Mouse (Mus musculus): ENCODE measurements around the gene Gss.
"Not testable (repeated sequence)": the region's sequence is repeated elsewhere in the genome, so short reads cannot be mapped to it uniquely, and the experiment has no call there.

Gss gene

DNA sequence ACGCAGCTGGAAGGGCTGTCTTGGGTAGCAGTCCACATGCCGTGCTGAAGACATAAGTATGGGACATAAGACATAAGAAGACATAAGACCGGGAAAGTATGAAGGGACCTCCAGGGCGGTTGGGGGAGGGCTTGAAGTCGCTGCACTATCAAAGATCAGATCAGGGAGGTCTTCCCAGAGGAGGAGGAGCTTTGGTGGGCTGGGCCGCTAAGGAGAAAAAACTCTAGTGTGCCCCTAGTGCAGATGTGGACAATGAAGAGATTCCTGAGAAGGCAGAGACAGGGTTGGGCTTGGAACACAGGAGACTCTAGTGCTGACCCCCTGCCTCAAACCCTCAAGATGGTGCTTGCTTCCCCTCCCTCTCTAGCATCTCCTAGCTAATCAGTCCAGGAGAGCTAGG is 24.4 kb upstream of the Gss start:
- DNase-seq (ENCODE audit: low read depth, low spot score) = no peak

GRCm38 (mm10) chr2:155613953-155614352 is 21.3 kb upstream of the Gss start:
- DNase-seq (ENCODE audit: low read depth, low spot score) = no peak

- no peak for DNase-seq (ENCODE audit: low read depth, low spot score)
Measured at GRCm38 (mm10) chr2:155613326-155613755, 20.7 kb upstream of the Gss start.

DNA sequence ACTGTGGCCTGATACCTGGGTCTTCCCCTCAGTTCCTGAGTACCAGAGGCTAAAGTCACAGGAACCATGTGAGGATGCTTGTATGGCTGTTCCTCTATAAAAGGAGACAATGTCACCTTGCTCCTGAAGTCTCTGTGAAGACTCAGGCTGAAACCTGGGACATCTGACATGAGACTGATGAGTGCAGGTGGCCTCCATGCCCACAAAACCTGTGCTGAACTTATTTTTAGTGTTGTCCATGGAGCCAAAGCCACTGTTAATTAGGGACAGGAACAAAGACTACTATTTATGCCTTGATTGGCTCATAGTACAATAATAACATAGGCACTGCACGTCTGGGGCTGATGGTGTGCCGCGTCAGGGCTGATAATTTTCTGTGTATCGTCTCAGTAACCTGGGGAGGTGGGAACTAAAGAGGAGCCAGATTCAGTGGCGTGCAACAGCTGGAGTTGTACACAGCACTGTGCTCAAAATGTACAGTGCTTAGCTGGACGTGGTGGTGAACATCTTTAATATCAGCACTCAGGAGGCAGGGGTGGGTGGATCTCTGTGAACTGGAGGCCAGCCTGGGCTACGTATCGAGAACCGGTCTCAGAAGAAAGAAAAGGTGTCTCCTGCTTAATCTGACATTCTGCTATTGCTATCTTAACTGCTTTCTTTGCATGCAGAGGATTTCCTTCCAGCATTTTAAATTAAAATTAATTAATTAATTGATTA is 19.4 kb upstream of the Gss start:
- no peak for DNase-seq (ENCODE audit: low read depth, low spot score)

- DNase-seq (ENCODE audit: low read depth, low spot score) = no peak
Measured at GRCm38 (mm10) chr2:155610978-155611377, 18.4 kb upstream of the Gss start, which contains the start of gene Myh7b. Gene Myh7b (plus strand): TSS chr2:155611212.

- no peak for DNase-seq (ENCODE audit: low read depth, low spot score)
Measured at GRCm38 (mm10) chr2:155606360-155606759, 13.8 kb upstream of the Gss start.

- DNase-seq (ENCODE audit: low read depth, low spot score) = not testable (repeated sequence)
Measured at GRCm38 (mm10) chr2:155605236-155605589, 12.6 kb upstream of the Gss start.

DNA sequence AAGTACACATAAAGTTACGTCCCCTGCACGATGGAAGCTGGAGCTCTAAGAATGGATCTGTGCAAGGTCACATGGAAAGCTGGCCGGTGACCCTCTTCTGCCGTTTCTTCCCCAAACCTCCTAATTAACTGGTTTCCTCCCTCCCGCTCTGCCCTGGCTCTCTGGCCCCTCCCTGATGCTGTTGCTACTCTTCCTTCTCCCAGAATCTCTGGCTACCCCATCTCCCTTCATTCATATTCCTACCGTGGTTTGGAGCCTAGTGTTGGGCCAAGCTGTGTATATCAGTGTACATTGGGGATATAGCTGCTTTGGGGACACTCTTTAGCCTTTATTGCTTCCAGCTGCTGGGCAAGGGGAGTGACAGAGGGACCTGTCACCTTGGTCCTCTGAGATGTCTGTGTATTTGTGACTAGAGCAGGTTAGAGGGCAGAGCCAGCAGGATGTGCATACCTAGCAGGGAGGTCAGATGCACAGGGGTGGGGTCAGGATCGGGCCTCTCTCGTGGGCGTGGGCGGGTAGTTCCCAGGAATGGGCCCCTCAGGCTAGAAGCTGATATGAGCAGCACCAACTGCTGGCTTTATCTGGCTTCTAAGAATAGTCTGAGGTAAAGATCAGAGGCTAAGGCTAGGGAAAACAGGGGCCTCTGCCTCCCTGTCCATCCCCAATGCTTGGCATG is 12.1 kb upstream of the Gss start:
- no peak for DNase-seq (ENCODE audit: low read depth, low spot score)

DNA sequence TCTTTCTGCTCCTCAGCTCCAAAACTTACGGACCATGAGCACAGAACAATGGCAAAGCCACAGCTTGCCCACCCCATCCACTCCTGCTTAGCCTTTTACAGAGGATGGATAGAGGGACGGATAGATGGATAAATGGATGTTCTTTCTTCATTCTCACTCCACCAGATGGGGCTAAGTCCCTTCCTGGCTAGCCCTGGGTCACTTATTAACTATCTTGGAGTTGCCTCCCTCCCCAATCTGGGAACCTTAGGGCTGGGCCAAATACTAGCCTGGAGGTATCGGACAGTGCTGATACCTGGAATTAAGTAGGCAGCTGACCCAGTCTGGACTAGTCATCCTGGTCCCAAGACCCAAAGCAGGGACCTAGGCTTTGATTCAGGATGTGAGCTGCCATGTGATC is 11.1 kb upstream of the Gss start:
- DNase-seq (ENCODE audit: low read depth, low spot score) = no peak

DNA sequence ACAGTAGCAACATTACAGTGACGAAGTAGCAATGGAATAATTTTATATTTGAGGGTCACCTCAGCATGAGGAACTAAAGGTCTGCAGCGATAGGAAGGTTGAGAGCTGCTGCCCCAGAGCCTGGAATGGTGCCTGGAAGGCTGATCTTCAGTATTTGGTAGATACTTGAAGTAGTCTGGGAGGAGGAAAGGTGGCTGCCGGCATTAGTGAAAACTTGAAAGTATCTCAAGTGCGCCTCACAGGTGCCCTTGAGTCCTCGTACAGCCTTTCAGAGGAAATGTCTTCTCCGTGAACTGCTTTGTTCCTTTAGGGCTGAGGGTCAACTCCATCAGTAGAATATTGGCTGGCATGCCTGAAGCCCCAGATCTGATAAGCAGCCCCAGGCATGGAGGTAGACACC is 2.9 kb upstream of the Gss start:
- DNase-seq (ENCODE audit: low read depth, low spot score) = no peak

- DNase-seq (ENCODE audit: low read depth, low spot score) = no peak
Measured at GRCm38 (mm10) chr2:155592854-155593283, 259 bp upstream of the Gss start.

- no peak for DNase-seq (ENCODE audit: low read depth, low spot score)
Measured at GRCm38 (mm10) chr2:155591676-155592075, 934 bp downstream of the Gss start.

DNA sequence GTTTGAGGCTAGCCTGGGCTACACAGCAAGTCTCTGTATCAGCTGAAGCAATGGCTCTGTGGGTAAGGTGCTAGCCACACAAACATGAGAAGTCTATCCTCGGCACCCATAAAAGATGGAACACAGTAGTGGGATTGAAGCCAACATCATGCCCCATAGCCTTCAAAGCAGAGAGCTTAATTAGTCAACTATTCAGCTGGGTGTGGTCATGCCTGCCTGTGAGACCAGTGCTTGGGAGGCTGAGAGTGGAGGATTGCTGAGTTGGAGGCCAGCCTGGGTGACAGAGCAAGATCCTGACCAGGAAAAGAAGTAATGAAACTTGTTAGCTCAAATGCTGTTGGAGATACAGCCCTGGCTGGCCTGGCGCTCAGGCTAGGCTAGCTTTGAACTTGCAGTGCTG is 1.7 kb downstream of the Gss start:
- DNase-seq (ENCODE audit: low read depth, low spot score) = no peak

DNA sequence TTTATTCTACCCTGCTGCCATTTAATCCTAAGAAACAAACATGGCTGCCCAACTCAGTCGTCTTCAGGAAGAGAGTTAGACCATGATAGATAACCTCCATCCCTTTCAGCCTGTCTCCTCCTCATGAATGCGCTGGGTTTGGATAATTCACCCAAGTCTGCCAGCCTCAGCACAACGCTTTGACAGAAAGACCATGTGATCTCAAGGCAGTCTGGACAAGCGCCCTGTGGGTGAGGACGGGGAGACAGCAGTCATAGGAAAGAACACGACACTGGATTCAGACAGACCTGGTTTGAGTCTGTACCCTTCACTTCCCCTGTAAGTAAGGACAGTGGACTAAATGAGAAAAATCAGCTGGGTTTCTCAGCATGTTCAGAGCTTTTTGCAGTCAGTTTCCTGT is 3.1 kb downstream of the Gss start:
- no peak for DNase-seq (ENCODE audit: low read depth, low spot score)

DNA sequence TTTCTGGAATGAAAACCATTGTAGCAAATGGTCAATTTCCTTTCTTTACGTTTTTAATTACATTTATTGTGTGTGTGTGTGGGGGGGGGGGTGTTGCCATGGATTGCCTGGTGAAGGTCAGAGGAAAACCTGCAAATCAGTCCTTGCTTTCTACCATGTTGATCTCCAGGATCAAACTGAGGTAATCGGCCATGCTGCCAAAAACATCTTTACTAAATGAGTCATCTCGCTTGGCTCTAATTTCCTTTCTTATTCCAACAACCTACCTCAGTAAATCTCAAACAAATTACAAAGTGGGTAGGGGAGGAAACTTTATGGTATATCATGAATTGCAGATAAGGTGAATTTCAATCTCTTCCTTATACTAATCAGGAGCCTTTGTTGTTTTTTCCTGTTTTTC is 4.5 kb downstream of the Gss start:
- no peak for DNase-seq (ENCODE audit: low read depth, low spot score)

DNA sequence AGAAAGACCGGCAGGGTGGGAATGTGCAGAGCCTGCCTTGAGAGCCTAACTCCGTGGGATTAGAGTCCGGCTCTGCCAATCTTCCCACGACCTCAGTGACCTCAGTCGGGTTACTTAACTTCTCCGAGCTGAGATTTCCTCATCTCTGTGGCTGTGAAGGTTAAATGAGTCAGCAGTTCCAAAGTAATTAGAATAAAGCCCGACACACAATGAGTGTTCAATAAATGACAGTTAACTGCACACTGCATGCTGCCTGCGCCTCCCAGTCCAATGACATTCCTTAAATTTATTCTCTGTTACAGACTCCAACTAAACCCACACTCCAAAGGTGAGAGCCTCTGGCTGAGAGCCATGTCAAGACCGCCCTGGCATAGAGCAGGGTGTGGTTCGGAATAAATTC is 7.1 kb downstream of the Gss start:
- DNase-seq (ENCODE audit: low read depth, low spot score) = no peak

DNA sequence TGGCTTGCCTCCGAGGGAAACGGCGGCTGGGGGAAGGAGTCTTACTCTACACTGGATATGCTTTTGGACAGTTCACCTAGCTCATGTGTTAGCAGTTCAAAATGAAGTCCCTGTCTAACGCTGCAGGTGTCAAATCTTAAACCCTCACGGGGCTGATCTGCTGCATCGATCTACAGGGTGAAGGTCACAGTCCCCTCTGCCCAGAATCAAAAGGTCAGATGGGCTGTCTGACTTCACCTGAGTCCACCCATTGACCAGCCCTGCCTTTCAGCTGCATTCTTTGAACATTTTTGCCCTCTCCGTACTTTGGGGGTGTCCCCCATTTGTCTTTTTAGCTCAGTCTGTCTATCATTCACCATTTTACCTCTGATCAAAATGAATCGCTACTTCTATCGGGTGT is 7.5 kb downstream of the Gss start:
- no peak for DNase-seq (ENCODE audit: low read depth, low spot score)

DNA sequence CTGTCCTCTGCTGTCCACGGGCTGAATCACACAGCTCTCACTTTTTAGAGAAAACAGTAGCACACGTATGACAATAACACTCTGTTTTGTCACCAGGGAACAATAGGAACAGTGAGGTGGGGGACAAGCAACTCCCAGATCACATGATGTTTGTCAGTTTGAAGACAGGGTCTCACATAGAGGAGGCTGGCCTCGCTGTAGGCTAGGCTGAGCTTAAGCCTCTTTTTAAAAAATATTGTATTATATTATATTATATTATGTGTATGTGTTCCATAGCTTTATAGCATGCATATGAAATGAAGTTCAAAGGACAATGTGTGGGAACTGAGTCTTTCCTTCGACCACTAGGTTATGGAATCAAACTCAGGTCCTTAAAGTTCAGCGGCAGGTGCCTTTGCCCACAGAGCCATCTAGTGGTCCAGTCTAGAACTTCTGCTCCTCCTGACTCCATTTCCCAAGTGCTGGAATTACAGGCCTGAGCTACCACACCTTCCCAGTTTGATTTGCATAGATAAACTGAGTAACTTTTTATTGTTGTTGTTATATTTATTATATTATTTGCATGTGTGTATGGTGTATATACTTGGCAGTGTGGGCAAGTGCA is 8.6 kb downstream of the Gss start:
- no peak for DNase-seq (ENCODE audit: low read depth, low spot score)

- DNase-seq (ENCODE audit: low read depth, low spot score) = no peak
Measured at GRCm38 (mm10) chr2:155582996-155583395, 9.6 kb downstream of the Gss start.

GRCm38 (mm10) chr2:155582384-155582995 is 10.1 kb downstream of the Gss start:
- DNase-seq (ENCODE audit: low read depth, low spot score) = no peak

DNA sequence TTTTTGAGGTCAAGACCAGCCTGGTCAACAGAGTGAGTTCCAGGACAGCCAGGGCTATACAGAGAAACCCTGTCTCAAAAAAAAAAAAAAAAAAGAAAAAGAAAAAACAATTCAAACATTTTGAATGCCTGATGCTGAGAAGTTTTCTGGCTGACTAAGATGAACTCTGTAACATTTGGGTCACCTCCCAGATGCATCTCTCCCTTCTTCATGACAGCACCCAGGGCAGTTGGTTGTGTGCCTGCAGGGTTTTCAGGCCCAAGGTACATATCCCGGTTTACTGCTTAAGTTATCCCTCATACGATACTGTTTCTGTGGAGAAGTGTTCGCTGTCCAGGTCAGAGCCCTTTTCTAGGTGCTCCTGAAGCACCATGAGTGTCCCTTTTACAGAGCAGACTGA is 12.3 kb downstream of the Gss start:
- DNase-seq (ENCODE audit: low read depth, low spot score) = no peak

GRCm38 (mm10) chr2:155576656-155577055 is 16.0 kb downstream of the Gss start:
- no peak for DNase-seq (ENCODE audit: low read depth, low spot score)

DNA sequence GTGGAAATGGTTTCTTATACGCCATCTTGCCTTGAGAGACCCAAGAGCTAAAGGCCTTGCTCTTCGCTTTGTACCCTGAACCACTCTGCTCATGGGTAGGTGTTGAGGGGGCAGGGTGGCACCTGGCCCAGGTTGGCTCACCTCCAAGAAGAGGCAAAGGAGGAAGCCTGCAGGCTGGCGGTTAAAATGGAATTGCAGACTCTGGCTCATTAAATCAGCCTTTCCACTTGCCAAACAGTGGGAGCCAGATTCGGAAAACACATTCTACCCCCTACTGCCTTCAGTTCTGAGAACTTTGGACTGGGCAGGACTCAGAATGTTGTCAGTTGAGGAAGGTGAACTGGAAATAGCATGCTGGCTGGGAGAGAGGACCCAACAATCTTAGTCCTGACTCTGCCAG is 17.9 kb downstream of the Gss start:
- DNase-seq (ENCODE audit: low read depth, low spot score) = no peak

Measured in WW6 (cell line).